Mouse (Mus musculus) forebrain, embryonic 16.5 days (tissue): ENCODE results near the gene Hdhd5. TPM values are rescaled to one million over a fixed set of nuclear protein-coding genes. Genes with fewer than 3 reads are reported as not detected.

Source experiments
- ATAC-seq: fragments of 200-750 bp; cut with Nextera tagmentation; 2 replicates; pipeline ENCODE4 v1.8.0; 2017; ENCODE audit warnings: mild to moderate bottlenecking, moderate library complexity
- H3K27ac ChIP-seq: fragments of 300-500 bp; sonication (generic); 2 replicates; pipeline ENCODE4 v1.5.1; 2014; ENCODE audit warnings: low read length, control low read depth
- H3K27me3 ChIP-seq: fragments of 300-500 bp; sonication (generic); replicated peaks from 2 replicates; pipeline ENCODE4 v1.6.1; 2014; ENCODE audit warnings: low read length; ENCODE audit not compliant: control insufficient read depth, insufficient read depth
- H3K36me3 ChIP-seq: fragments of 300-500 bp; sonication (generic); 2 replicates; pipeline ENCODE4 v1.6.1; 2014; ENCODE audit not compliant: control insufficient read depth, insufficient read depth
- H3K4me1 ChIP-seq: fragments of 300-500 bp; sonication (generic); replicated peaks from 2 replicates; pipeline ENCODE4 v1.6.1; 2014; ENCODE audit warnings: low read length; ENCODE audit not compliant: control insufficient read depth, insufficient read depth
- H3K4me2 ChIP-seq: fragments of 300-500 bp; sonication (generic); 2 replicates; pipeline ENCODE4 v1.6.1; 2014; ENCODE audit warnings: mild to moderate bottlenecking, low read length, control low read depth
- H3K4me3 ChIP-seq: fragments of 300-500 bp; sonication (generic); replicated peaks from 2 replicates; pipeline ENCODE4 v1.5.1; 2014; ENCODE audit warnings: mild to moderate bottlenecking, low read length, control low read depth
- H3K9ac ChIP-seq: fragments of 300-500 bp; sonication (generic); replicated peaks from 2 replicates; pipeline ENCODE4 v1.6.1; 2014; ENCODE audit warnings: low read depth, low read length, control low read depth
- H3K9me3 ChIP-seq: fragments of 300-500 bp; sonication (generic); 2 replicates; pipeline ENCODE4 v1.6.1; 2016; ENCODE audit warnings: low read length; ENCODE audit not compliant: control insufficient read depth
- WGBS: fragments of 180-500 bp; shearing (Covaris S2); extraction: QIAGEN DNeasy Blood & Tissue Kit; methylation state at CpG from one replicate; pipeline ENCODE4 v1.1.7; 2014; 5-methylcytosine and 5-hydroxymethylcytosine counted together
- polyA plus RNA-seq: library from polyadenylated mRNA; unstranded; fragments of >200 nt; fragmentation: Nextera tagmentation; extraction: Ambion mirVana; gene quantifications from 2 replicates; pipeline ENCODE4 v1.2.1, GENCODE M21; 2015

The Hdhd5 gene
- polyA plus RNA-seq, 1 experiment from 2014 or later, result 15.3 TPM

GRCm38 (mm10) chr6:120539132-120539759, 8.1 kb upstream of the Hdhd5 start:
- ATAC-seq, result peak; percentile 92
- Histone ChIP-seq H3K4me2 (peak overlapping the region; percentile 61), H3K27ac (no peak overlapping the region)

DNA sequence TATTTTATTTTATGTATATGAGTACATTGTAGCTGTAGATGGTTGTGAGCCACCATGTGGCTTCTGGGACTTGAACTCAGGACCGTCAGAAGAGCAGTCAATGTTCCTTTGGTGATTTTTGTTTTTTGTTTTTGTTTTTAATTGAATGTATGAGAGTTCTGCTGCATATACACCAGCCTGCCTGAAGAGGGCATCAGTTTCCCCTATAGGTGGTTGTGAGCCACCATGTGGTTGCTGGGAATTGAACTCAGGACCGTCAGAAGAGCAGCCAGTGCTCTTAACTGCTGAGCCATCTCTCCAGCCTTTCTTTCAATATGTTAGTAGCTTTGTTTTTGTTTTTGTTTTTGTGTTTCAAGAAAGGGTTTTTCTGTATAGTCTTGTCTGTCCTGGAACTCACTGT, 5.2 kb upstream of the Hdhd5 start:
- H3K27ac ChIP-seq, result no peak overlapping the region
- no peak overlapping the region for H3K9ac ChIP-seq
- H3K27me3 ChIP-seq, result no peaks in the 10 kb centered on the region
- WGBS, result 78% methylated on average over 2 of the region's 2 CpGs
- no peak overlapping the region for H3K4me2 ChIP-seq
- H3K4me3 ChIP-seq, result no peak overlapping the region
- peaks cover 8% of the 10 kb centered on the region for H3K4me1 ChIP-seq
- ATAC-seq, result no peak
- no peaks in the 10 kb centered on the region for H3K9me3 ChIP-seq
- no peaks in the 10 kb centered on the region for H3K36me3 ChIP-seq

More at GRCm38 (mm10) chr6:120539132-120539759, 8.1 kb upstream of the Hdhd5 start:
- no peaks in the 10 kb centered on the region for H3K36me3 ChIP-seq
- H3K9ac ChIP-seq, result peak overlapping the region; percentile 52
- H3K4me3 ChIP-seq, result peak overlapping the region; percentile 39
- peaks cover 5% of the 10 kb centered on the region; the same call in 1 of the 2 replicates for H3K4me1 ChIP-seq
- H3K27me3 ChIP-seq, result no peaks in the 10 kb centered on the region
- 4% methylated on average over 16 of the region's 16 CpGs for WGBS
- H3K9me3 ChIP-seq, result no peaks in the 10 kb centered on the region

- no peak for ATAC-seq
- 83% methylated on average over 1 of the region's 1 CpGs for WGBS
- H3K9me3 ChIP-seq, result no peaks in the 10 kb centered on the region
- no peak overlapping the region for H3K4me3 ChIP-seq
- H3K4me2 ChIP-seq, result no peak overlapping the region
- no peak overlapping the region for H3K9ac ChIP-seq
- H3K27ac ChIP-seq, result no peak overlapping the region
- peaks cover 22% of the 10 kb centered on the region for H3K4me1 ChIP-seq
- no peaks in the 10 kb centered on the region for H3K27me3 ChIP-seq
- H3K36me3 ChIP-seq, result no peaks in the 10 kb centered on the region
These were observed 1.5 kb upstream of the Hdhd5 start for GRCm38 (mm10) chr6:120532594-120532993.

DNA sequence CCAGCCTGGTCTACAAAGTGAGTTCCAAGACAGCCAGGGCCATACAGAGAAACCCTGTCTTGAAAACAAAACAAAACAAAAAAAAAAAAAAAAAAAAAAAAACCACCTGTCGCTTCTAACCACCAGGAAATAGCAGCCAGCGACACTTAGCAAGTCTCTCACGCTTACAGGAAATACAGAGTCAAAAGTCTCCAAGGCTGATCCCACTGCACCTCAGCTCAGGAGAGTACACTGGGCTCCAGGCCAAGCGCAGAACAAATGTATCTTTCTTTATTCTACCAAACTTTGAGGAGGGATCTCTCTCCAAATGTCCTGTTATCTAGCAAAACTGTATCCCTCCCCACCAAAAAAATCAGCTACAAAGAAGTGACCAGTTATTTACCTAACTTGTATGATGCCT, 2.0 kb downstream of the Hdhd5 start:
- Histone ChIP-seq H3K9ac (no peak overlapping the region), H3K27me3 (no peaks in the 10 kb centered on the region), H3K27ac (no peak overlapping the region), H3K4me1 (peaks cover 22% of the 10 kb centered on the region), H3K4me3 (no peak overlapping the region), H3K36me3 (no peaks in the 10 kb centered on the region), H3K9me3 (no peaks in the 10 kb centered on the region), H3K4me2 (no peak overlapping the region)
- ATAC-seq, result no peak
- WGBS, result 81% methylated on average over 4 of the region's 4 CpGs

GRCm38 (mm10) chr6:120524796-120525195, 6.3 kb downstream of the Hdhd5 start:
- Histone ChIP-seq H3K4me2 (no peak overlapping the region), H3K9ac (no peak overlapping the region), H3K27ac (no peak overlapping the region), H3K4me1 (peaks cover 9% of the 10 kb centered on the region), H3K27me3 (no peaks in the 10 kb centered on the region), H3K36me3 (no peaks in the 10 kb centered on the region; the same call in 1 of the 2 replicates), H3K9me3 (no peaks in the 10 kb centered on the region), H3K4me3 (no peak overlapping the region)
- 90% methylated on average over 5 of the region's 5 CpGs for WGBS
- no peak for ATAC-seq

DNA sequence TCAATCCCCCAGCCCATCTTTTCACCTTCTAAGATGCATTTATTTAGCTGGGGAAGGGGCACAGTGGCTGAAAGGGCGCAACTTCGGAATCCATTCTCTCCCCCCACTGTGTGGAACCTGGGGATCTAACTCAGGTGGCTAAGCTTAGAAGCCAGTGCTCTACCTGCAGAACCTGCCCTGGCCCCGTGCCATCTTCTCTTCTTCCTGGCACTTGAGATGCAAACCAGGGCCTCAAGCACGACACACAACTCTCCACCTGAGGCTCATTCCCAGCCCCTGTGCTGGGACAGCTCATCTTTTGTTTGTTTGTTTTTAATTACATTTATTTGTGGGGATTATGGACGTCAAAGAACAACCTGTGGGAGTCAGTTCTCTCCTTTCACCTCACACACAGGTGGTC, 11.5 kb downstream of the Hdhd5 start:
- no peak for ATAC-seq
- no peak overlapping the region for H3K4me3 ChIP-seq
- H3K27me3 ChIP-seq, result no peaks in the 10 kb centered on the region
- H3K9ac ChIP-seq, result no peak overlapping the region
- peaks cover 2% of the 10 kb centered on the region; the same call in 1 of the 2 replicates for H3K36me3 ChIP-seq
- H3K4me1 ChIP-seq, result no peaks in the 10 kb centered on the region
- WGBS, result 85% methylated on average over 5 of the region's 5 CpGs
- no peaks in the 10 kb centered on the region for H3K9me3 ChIP-seq
- H3K27ac ChIP-seq, result no peak overlapping the region
- no peak overlapping the region for H3K4me2 ChIP-seq

DNA sequence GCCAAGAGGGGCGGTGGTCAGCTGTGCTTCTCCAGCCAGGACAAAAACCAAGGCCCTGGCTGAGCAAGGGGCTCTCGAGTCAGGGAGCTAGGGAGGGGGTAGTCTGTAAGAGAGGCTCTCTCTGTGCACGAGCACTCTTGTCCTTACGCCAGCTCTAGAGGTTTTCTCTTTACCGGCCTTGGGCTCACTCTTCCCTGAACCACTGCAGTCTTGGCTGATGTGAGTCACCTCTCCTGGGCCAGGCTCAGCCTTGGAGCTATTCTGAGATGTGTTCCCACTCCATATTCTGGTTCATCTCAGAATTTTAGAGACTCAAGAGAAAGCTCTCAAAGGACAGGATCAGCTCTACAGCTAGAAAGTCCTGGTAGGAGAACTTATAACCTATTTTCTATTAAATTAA, 13.8 kb downstream of the Hdhd5 start:
- peaks cover 5% of the 10 kb centered on the region; the same call in 1 of the 2 replicates for H3K36me3 ChIP-seq
- no peaks in the 10 kb centered on the region for H3K4me1 ChIP-seq
- H3K27ac ChIP-seq, result no peak overlapping the region
- no peaks in the 10 kb centered on the region for H3K27me3 ChIP-seq
- ATAC-seq, result no peak
- H3K9ac ChIP-seq, result no peak overlapping the region
- H3K4me3 ChIP-seq, result no peak overlapping the region
- 87% methylated on average over 5 of the region's 5 CpGs for WGBS
- H3K4me2 ChIP-seq, result no peak overlapping the region
- H3K9me3 ChIP-seq, result no peaks in the 10 kb centered on the region

- Histone ChIP-seq H3K36me3 (peaks cover 5% of the 10 kb centered on the region; the same call in 1 of the 2 replicates), H3K27ac (no peak overlapping the region), H3K4me3 (no peak overlapping the region), H3K27me3 (no peaks in the 10 kb centered on the region), H3K9me3 (no peaks in the 10 kb centered on the region), H3K9ac (no peak overlapping the region), H3K4me1 (no peaks in the 10 kb centered on the region), H3K4me2 (no peak overlapping the region)
- 90% methylated on average over 6 of the region's 6 CpGs for WGBS
- no peak for ATAC-seq
These were observed 14.2 kb downstream of the Hdhd5 start for GRCm38 (mm10) chr6:120516879-120517278.

GRCm38 (mm10) chr6:120516422-120516821, 14.7 kb downstream of the Hdhd5 start:
- ATAC-seq, result no peak
- Histone ChIP-seq H3K27ac (no peak overlapping the region), H3K27me3 (no peaks in the 10 kb centered on the region), H3K9ac (no peak overlapping the region), H3K4me1 (no peaks in the 10 kb centered on the region), H3K4me2 (no peak overlapping the region), H3K36me3 (peaks cover 5% of the 10 kb centered on the region; the same call in 1 of the 2 replicates), H3K4me3 (no peak overlapping the region), H3K9me3 (no peaks in the 10 kb centered on the region)
- 91% methylated on average over 4 of the region's 4 CpGs for WGBS

- Histone ChIP-seq H3K36me3 (0 out of 2 replicates have a peak, but pooled peaks cover 11% of the 10 kb centered on the region), H3K4me3 (no peak overlapping the region), H3K4me1 (no peaks in the 10 kb centered on the region), H3K9ac (no peak overlapping the region), H3K27ac (no peak overlapping the region), H3K9me3 (no peaks in the 10 kb centered on the region), H3K27me3 (no peaks in the 10 kb centered on the region), H3K4me2 (no peak overlapping the region)
- 95% methylated on average over 6 of the region's 6 CpGs for WGBS
- ATAC-seq, result no peak
These were observed 19.9 kb downstream of the Hdhd5 start for GRCm38 (mm10) chr6:120511212-120511611.
